Mouse (Mus musculus): Measurements from ENCODE around the gene Ager. TPM values are rescaled to one million over a fixed set of nuclear protein-coding genes. Genes with fewer than 3 reads are reported as not detected.

Ager gene
- polyA plus RNA-seq (2014; fragmentation: Nextera tagmentation; extraction: Ambion mirVana) = 2.0 and 2.3 TPM in 2 replicates

DNA sequence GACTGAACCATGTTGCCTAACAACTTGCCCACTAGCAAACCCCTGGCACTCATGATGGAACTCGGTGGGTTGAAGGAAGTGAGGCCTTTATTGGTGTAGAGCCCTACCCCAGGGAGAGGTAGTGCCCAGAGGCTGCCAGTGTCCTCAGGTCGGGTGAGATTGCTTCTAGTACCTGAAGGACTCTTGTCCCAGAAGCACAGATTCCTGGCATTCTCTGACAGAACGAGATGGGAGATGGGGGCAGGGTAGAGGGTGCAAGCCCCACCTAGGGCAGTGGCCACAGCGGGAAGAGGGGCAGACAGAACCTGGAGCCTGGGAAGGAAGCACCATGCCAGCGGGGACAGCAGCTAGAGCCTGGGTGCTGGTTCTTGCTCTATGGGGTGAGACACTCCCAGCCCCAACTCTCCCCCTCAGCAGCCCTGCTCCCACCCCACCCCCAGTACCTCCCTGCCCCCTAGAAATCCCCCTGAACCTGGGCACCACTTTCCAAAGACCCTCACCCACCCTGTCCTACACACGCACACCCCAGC is at the start of gene Ager:
TSS of gene Ager (plus strand) at position 297 of the 530 bp plus-strand sequence.
- WGBS = 22% methylated on average over 5 of the region's 6 CpGs
- peaks cover 21% of the 10 kb centered on the region for H3K4me1 ChIP-seq (ENCODE audit: control insufficient read depth, insufficient read depth, low read length)
- DNase-seq (ENCODE audit: low spot score) = no peak
- H3K27ac ChIP-seq (replicated peaks; ENCODE audit: low read depth, low read length) = no peak within 1 kb of the TSS; the same call in 1 of the 2 replicates
- H3K9me3 ChIP-seq (ENCODE audit: control insufficient read depth, low read length) = no peaks in the 10 kb centered on the region
- H3K4me3 ChIP-seq (ENCODE audit: low read depth, low read length) = no peak within 1 kb of the TSS
- H3K36me3 ChIP-seq (ENCODE audit: control insufficient read depth, insufficient read depth, low read length) = peaks cover 52% of the 10 kb centered on the region
- H3K27me3 ChIP-seq (replicated peaks; ENCODE audit: control insufficient read depth, insufficient read depth, low read length) = no peaks in the 10 kb centered on the region
- H3K4me2 ChIP-seq (ENCODE audit: low read depth, low read length) = no peak within 1 kb of the TSS
- ATAC-seq (ENCODE audit: low read depth) = no peak
- H3K9ac ChIP-seq (ENCODE audit: low read depth, low read length) = peak within 1 kb of the TSS; percentile 27

DNA sequence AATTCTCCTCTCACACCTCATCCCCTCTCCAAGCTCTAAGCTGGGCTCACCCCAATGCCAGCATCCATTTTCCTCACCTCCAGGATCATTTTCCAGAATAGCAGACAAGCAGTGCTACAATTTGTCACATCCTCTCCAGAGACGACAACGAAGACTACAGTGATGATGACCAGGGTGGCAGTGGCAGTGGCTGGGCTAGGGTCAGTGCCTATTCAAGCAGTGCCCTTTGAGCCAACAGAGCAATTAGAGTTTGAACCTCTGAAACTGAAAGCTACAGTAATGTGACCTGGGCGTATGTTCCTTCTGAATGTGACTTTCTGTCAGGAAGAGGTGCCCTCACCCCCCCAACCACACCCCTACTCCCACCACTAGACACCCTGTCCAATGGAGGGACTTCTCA is 48.5 kb upstream of the Ager start:
- no peaks in the 10 kb centered on the region for H3K36me3 ChIP-seq (ENCODE audit: control insufficient read depth, insufficient read depth, low read length)
- H3K9ac ChIP-seq (ENCODE audit: low read depth, low read length) = no peak overlapping the region
- WGBS = 85% methylated on average over 3 of the region's 3 CpGs
- H3K27ac ChIP-seq (replicated peaks; ENCODE audit: low read depth, low read length) = no peak overlapping the region
- no peak for DNase-seq (ENCODE audit: low spot score)
- H3K4me3 ChIP-seq (ENCODE audit: low read depth, low read length) = no peak overlapping the region
- no peak for ATAC-seq (ENCODE audit: low read depth)
- H3K4me2 ChIP-seq (ENCODE audit: low read depth, low read length) = no peak overlapping the region
- no peaks in the 10 kb centered on the region for H3K4me1 ChIP-seq (ENCODE audit: control insufficient read depth, insufficient read depth, low read length)
- no peaks in the 10 kb centered on the region for H3K27me3 ChIP-seq (replicated peaks; ENCODE audit: control insufficient read depth, insufficient read depth, low read length)
- H3K9me3 ChIP-seq (ENCODE audit: control insufficient read depth, low read length) = no peaks in the 10 kb centered on the region

DNA sequence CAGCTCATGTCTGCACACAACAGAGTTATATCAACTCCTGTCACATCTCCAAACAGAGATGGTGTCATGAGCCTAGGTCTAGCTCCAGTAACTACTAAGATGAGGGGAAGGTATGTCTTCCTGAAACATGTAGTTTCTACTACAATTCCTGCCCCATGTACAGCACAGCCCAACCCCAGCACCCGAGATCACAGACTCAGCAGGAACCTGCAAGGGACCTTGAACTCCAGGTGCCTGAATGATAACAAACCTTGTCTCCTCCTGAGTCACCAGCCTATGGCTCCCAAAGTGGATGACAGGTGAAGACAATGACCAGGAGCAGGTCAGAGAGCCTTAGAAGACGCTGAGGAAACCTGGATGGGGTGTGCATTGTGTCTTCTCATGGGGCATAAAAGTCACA is 47.8 kb upstream of the Ager start:
- H3K36me3 ChIP-seq (ENCODE audit: control insufficient read depth, insufficient read depth, low read length) = no peaks in the 10 kb centered on the region
- H3K9me3 ChIP-seq (ENCODE audit: control insufficient read depth, low read length) = no peaks in the 10 kb centered on the region
- no peak overlapping the region for H3K4me2 ChIP-seq (ENCODE audit: low read depth, low read length)
- H3K9ac ChIP-seq (ENCODE audit: low read depth, low read length) = no peak overlapping the region
- no peaks in the 10 kb centered on the region for H3K27me3 ChIP-seq (replicated peaks; ENCODE audit: control insufficient read depth, insufficient read depth, low read length)
- no peaks in the 10 kb centered on the region for H3K4me1 ChIP-seq (ENCODE audit: control insufficient read depth, insufficient read depth, low read length)
- no peak for DNase-seq (ENCODE audit: low spot score)
- no peak overlapping the region for H3K27ac ChIP-seq (replicated peaks; ENCODE audit: low read depth, low read length)
- no peak overlapping the region for H3K4me3 ChIP-seq (ENCODE audit: low read depth, low read length)
- 69% methylated on average over 2 of the region's 2 CpGs for WGBS
- no peak for ATAC-seq (ENCODE audit: low read depth)

DNA sequence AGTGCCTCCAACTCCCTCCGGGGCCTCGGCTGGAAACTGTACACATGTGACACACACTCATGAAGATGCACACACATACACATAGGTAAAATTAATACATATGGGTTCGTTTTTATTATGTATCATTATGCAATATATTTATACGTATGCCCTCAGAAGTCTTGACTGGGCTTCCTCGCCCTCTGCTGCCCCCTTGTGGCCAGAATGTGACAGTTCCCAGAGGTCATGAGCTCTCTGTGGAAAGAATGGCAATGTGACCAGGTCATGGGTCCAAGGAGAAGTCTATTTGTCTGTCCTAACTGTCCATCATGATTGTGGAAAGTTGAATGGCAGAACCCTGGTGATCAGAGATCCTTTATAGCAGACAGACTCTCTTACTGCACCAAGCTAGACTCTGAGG is 42.2 kb upstream of the Ager start:
- no peak overlapping the region for H3K9ac ChIP-seq (ENCODE audit: low read depth, low read length)
- no peak overlapping the region for H3K27ac ChIP-seq (replicated peaks; ENCODE audit: low read depth, low read length)
- H3K27me3 ChIP-seq (replicated peaks; ENCODE audit: control insufficient read depth, insufficient read depth, low read length) = no peaks in the 10 kb centered on the region
- DNase-seq (ENCODE audit: low spot score) (peak; percentile 33), ATAC-seq (ENCODE audit: low read depth) (no peak)
- H3K9me3 ChIP-seq (ENCODE audit: control insufficient read depth, low read length) = no peaks in the 10 kb centered on the region
- H3K36me3 ChIP-seq (ENCODE audit: control insufficient read depth, insufficient read depth, low read length) = no peaks in the 10 kb centered on the region
- no peaks in the 10 kb centered on the region for H3K4me1 ChIP-seq (ENCODE audit: control insufficient read depth, insufficient read depth, low read length)
- no peak overlapping the region for H3K4me2 ChIP-seq (ENCODE audit: low read depth, low read length)
- 29% methylated on average over 5 of the region's 5 CpGs for WGBS
- H3K4me3 ChIP-seq (ENCODE audit: low read depth, low read length) = no peak overlapping the region

DNA sequence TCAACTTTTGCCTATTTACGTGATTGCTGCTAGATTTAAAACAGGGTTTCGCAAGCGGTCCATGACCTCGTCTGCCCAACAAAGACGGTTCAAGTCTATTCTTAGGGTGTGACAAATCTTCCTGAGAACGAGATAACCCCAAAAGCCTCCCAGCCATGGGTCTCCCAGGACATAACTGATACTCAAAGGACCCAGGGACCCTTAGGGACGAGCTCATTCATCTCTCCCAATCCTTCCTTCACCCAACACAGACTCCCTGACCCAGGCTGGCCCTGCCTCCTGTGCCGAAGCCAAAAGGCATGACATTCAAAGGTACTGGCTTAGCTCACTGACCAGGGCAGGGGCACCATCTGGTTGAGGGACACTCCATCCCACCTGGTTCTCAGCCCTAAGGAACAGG is 41.3 kb upstream of the Ager start:
- H3K36me3 ChIP-seq (ENCODE audit: control insufficient read depth, insufficient read depth, low read length) = no peaks in the 10 kb centered on the region
- no peaks in the 10 kb centered on the region for H3K4me1 ChIP-seq (ENCODE audit: control insufficient read depth, insufficient read depth, low read length)
- H3K9ac ChIP-seq (ENCODE audit: low read depth, low read length) = no peak overlapping the region
- no peaks in the 10 kb centered on the region for H3K9me3 ChIP-seq (ENCODE audit: control insufficient read depth, low read length)
- DNase-seq (ENCODE audit: low spot score) (no peak), ATAC-seq (ENCODE audit: low read depth) (no peak)
- no peak overlapping the region for H3K4me3 ChIP-seq (ENCODE audit: low read depth, low read length)
- H3K4me2 ChIP-seq (ENCODE audit: low read depth, low read length) = no peak overlapping the region
- 82% methylated on average over 8 of the region's 8 CpGs for WGBS
- H3K27ac ChIP-seq (replicated peaks; ENCODE audit: low read depth, low read length) = no peak overlapping the region
- H3K27me3 ChIP-seq (replicated peaks; ENCODE audit: control insufficient read depth, insufficient read depth, low read length) = no peaks in the 10 kb centered on the region

DNA sequence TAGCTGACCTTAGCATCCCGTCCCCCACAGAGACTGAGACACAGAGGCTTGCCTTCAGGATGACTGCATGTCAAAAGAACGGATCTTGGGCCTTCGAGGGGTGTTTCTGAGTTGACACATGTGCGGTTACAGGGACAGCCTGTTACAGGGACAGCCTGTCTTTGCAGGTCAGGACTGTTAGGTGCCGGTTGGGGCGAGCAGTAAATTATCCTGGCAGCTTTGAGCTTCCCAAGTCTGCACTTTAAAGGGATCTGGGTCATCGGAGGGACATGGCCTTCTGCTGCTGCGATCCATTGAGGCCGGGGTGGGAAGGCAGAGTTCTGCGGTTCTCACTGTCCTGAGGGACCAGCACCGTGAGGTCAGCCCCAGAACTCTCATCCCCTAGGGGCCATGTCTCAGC is 40.3 kb upstream of the Ager start:
- Histone ChIP-seq H3K27me3 (replicated peaks; ENCODE audit: control insufficient read depth, insufficient read depth, low read length) (no peaks in the 10 kb centered on the region), H3K4me2 (ENCODE audit: low read depth, low read length) (no peak overlapping the region), H3K27ac (replicated peaks; ENCODE audit: low read depth, low read length) (no peak overlapping the region), H3K9me3 (ENCODE audit: control insufficient read depth, low read length) (no peaks in the 10 kb centered on the region), H3K4me3 (ENCODE audit: low read depth, low read length) (no peak overlapping the region), H3K36me3 (ENCODE audit: control insufficient read depth, insufficient read depth, low read length) (no peaks in the 10 kb centered on the region), H3K4me1 (ENCODE audit: control insufficient read depth, insufficient read depth, low read length) (no peaks in the 10 kb centered on the region), H3K9ac (ENCODE audit: low read depth, low read length) (no peak overlapping the region)
- 75% methylated on average over 11 of the region's 11 CpGs for WGBS
- ATAC-seq (ENCODE audit: low read depth) = no peak
- DNase-seq (ENCODE audit: low spot score) = no peak

DNA sequence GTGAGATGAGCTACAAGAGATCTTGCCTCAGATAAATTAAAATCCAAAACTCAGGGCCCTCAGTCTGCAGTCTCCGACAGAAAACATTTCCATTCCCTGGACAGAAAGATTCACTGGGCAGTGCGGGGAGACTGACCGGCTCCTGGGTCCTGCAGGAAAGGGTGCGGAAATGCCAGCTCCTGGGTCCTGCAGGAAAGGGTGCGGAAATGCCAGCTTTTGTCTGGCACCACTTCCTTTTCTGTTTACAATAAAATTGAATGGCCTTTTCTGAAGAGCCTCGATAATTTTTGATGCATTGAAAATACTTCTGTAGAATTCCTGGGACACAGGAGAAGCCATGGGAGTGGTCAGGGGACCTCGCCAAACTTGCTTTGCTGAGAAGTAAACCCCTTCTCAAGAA is 38.5 kb upstream of the Ager start:
- Histone ChIP-seq H3K4me2 (ENCODE audit: low read depth, low read length) (no peak overlapping the region), H3K36me3 (ENCODE audit: control insufficient read depth, insufficient read depth, low read length) (no peaks in the 10 kb centered on the region), H3K4me1 (ENCODE audit: control insufficient read depth, insufficient read depth, low read length) (0 out of 2 replicates have a peak, but pooled peaks cover 3% of the 10 kb centered on the region), H3K27ac (replicated peaks; ENCODE audit: low read depth, low read length) (no peak overlapping the region), H3K27me3 (replicated peaks; ENCODE audit: control insufficient read depth, insufficient read depth, low read length) (no peaks in the 10 kb centered on the region), H3K9me3 (ENCODE audit: control insufficient read depth, low read length) (no peaks in the 10 kb centered on the region), H3K9ac (ENCODE audit: low read depth, low read length) (no peak overlapping the region), H3K4me3 (ENCODE audit: low read depth, low read length) (no peak overlapping the region)
- ATAC-seq (ENCODE audit: low read depth) = no peak
- WGBS = 82% methylated on average over 7 of the region's 7 CpGs
- no peak for DNase-seq (ENCODE audit: low spot score)

DNA sequence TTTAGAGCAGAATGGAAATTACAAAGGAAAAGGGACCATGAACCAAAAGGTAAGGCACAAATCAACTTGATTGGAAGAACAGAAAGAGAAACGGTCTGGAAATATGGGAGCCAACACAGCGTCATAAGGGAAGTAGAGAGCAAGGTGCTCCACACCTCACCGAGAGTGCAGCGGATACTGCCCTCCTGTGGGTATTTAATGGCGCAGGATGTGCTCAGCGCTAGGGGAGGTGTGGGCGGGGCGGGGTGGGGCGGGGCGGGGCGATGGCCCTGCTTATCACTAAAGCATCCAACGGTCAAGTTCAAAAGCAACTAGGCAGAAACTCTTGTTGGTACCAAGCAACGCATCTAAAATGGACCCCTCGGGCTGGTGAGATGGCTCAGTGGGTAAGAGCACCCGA is 37.8 kb upstream of the Ager start:
- H3K4me2 ChIP-seq (ENCODE audit: low read depth, low read length) = no peak overlapping the region
- ATAC-seq (ENCODE audit: low read depth) (no peak), DNase-seq (ENCODE audit: low spot score) (no peak)
- no peak overlapping the region for H3K27ac ChIP-seq (replicated peaks; ENCODE audit: low read depth, low read length)
- H3K27me3 ChIP-seq (replicated peaks; ENCODE audit: control insufficient read depth, insufficient read depth, low read length) = no peaks in the 10 kb centered on the region
- WGBS = 41% methylated on average over 10 of the region's 15 CpGs
- H3K4me3 ChIP-seq (ENCODE audit: low read depth, low read length) = no peak overlapping the region
- H3K9me3 ChIP-seq (ENCODE audit: control insufficient read depth, low read length) = no peaks in the 10 kb centered on the region
- no peaks in the 10 kb centered on the region for H3K36me3 ChIP-seq (ENCODE audit: control insufficient read depth, insufficient read depth, low read length)
- H3K9ac ChIP-seq (ENCODE audit: low read depth, low read length) = no peak overlapping the region
- H3K4me1 ChIP-seq (ENCODE audit: control insufficient read depth, insufficient read depth, low read length) = 0 out of 2 replicates have a peak, but pooled peaks cover 4% of the 10 kb centered on the region

DNA sequence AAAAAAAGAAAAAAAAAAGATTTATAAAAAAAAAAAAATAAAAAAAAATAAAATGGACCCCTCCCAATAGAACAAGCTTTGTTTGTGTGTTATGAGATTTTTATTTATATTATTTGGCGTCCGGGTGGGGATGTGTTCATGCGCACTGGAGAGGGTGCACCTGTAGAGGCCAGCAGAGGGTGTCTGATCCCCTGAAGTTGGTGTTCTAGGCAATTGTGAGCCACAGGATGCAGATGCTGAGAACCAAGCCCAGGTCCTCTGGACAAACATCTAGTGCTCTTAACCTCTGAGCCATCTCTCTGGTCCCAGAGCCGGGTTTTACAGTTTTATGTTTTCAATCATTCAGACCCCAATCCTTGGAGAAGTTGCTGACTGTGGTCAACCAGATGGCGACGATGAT is 37.2 kb upstream of the Ager start:
- H3K27me3 ChIP-seq (replicated peaks; ENCODE audit: control insufficient read depth, insufficient read depth, low read length) = no peaks in the 10 kb centered on the region
- no peak for ATAC-seq (ENCODE audit: low read depth)
- DNase-seq (ENCODE audit: low spot score) = no peak
- H3K4me1 ChIP-seq (ENCODE audit: control insufficient read depth, insufficient read depth, low read length) = 0 out of 2 replicates have a peak, but pooled peaks cover 4% of the 10 kb centered on the region
- H3K4me2 ChIP-seq (ENCODE audit: low read depth, low read length) = no peak overlapping the region
- WGBS = 91% methylated on average over 6 of the region's 6 CpGs
- H3K4me3 ChIP-seq (ENCODE audit: low read depth, low read length) = no peak overlapping the region
- no peaks in the 10 kb centered on the region for H3K9me3 ChIP-seq (ENCODE audit: control insufficient read depth, low read length)
- H3K9ac ChIP-seq (ENCODE audit: low read depth, low read length) = no peak overlapping the region
- H3K36me3 ChIP-seq (ENCODE audit: control insufficient read depth, insufficient read depth, low read length) = no peaks in the 10 kb centered on the region
- no peak overlapping the region for H3K27ac ChIP-seq (replicated peaks; ENCODE audit: low read depth, low read length)
